Comparison of ENCODE assay signal across 10 mouse cellular contexts in genomic region chr10:76643446-76643845, GRCm38 (mm10). TPM values are rescaled to one million over a fixed set of nuclear protein-coding genes. Genes with fewer than 3 reads are reported as not detected.
DNase-seq lines count a peak whose midpoint lies in the region; ATAC-seq lines count a peak whose summit lies in the region.
"Had no signal": no experiment of that assay in that cellular context is flagged by ENCODE, and none has a peak within 500 bp of the region (broad histone marks: within the 10 kb centered on the region; RNA-seq: fewer than 3 reads in every experiment).

No protein-coding gene starts in this region.

- no peak overlapping the region for H3K4me3 ChIP-seq in brown adipose tissue, adult 24 weeks (ENCODE audit: insufficient read depth, low read depth, low read length)
- H3K4me3 ChIP-seq in embryonic facial prominence, embryonic 13.5 days = no peak overlapping the region
- no peak overlapping the region for H3K4me3 ChIP-seq in limb, embryonic 12.5 days (replicated peaks)
- no peak overlapping the region for H3K4me3 ChIP-seq in hindbrain, embryonic 14.5 days (replicated peaks; ENCODE audit: low read length)
- H3K4me3 ChIP-seq: erythroblast, embryonic 14.5 days; hindbrain, embryonic 15.5 days had no signal

- peak; percentile 28 for DNase-seq in kidney, postnatal 14 days
- no peak for DNase-seq in kidney, postnatal 36 days
- DNase-seq in hindbrain, embryonic 14.5 days (ENCODE audit: low spot score) = no peak
- DNase-seq in layer of hippocampus, adult 9-10 months (ENCODE audit: low spot score) = no peak
- DNase-seq: cerebellum, postnatal 10 days had no signal

- H3K9me3 ChIP-seq in embryonic facial prominence, embryonic 13.5 days = no peaks in the 10 kb centered on the region
- no peaks in the 10 kb centered on the region for H3K9me3 ChIP-seq in limb, embryonic 12.5 days
- H3K9me3 ChIP-seq in hindbrain, embryonic 14.5 days (ENCODE audit: control insufficient read depth, low read length) = no peaks in the 10 kb centered on the region
- H3K9me3 ChIP-seq: hindbrain, embryonic 15.5 days had no signal

- H3K4me1 ChIP-seq in brown adipose tissue, adult 24 weeks (ENCODE audit: control insufficient read depth, insufficient read depth, insufficient read length, low read length) = peaks cover 16% of the 10 kb centered on the region
- H3K4me1 ChIP-seq in embryonic facial prominence, embryonic 13.5 days = peaks cover 26% of the 10 kb centered on the region
- H3K4me1 ChIP-seq in limb, embryonic 12.5 days (replicated peaks) = peaks cover 11% of the 10 kb centered on the region
- no peaks in the 10 kb centered on the region for H3K4me1 ChIP-seq in hindbrain, embryonic 14.5 days (replicated peaks; ENCODE audit: control insufficient read depth, insufficient read depth, low read length)
- H3K4me1 ChIP-seq: hindbrain, embryonic 15.5 days had no signal

- no peak for ATAC-seq in embryonic facial prominence, embryonic 13.5 days (ENCODE audit: insufficient number of reproducible peaks, insufficient read depth, low FRiP score, low TSS enrichment, low read depth)
- ATAC-seq in limb, embryonic 12.5 days (ENCODE audit: insufficient number of reproducible peaks, insufficient read depth, low FRiP score, low TSS enrichment, low read depth) = no peak; the same call in 1 of the 2 replicates
- ATAC-seq in hindbrain, embryonic 14.5 days (ENCODE audit: low FRiP score) = no peak

- H3K36me3 ChIP-seq in embryonic facial prominence, embryonic 13.5 days = no peaks in the 10 kb centered on the region
- H3K36me3 ChIP-seq in limb, embryonic 12.5 days = no peaks in the 10 kb centered on the region
- H3K36me3 ChIP-seq in hindbrain, embryonic 14.5 days (replicated peaks; ENCODE audit: control insufficient read depth, insufficient read depth) = no peaks in the 10 kb centered on the region
- H3K36me3 ChIP-seq: hindbrain, embryonic 15.5 days had no signal

- no peak overlapping the region for H3K4me2 ChIP-seq in embryonic facial prominence, embryonic 13.5 days
- H3K4me2 ChIP-seq in limb, embryonic 12.5 days = no peak overlapping the region
- H3K4me2 ChIP-seq in hindbrain, embryonic 14.5 days (replicated peaks) = no peak overlapping the region
- H3K4me2 ChIP-seq: hindbrain, embryonic 15.5 days had no signal

- 76% methylated on average over 9 of the region's 9 CpGs for WGBS in embryonic facial prominence, embryonic 13.5 days
- 82% methylated on average over 9 of the region's 9 CpGs for WGBS in limb, embryonic 12.5 days
- 77% methylated on average over 9 of the region's 9 CpGs for WGBS in hindbrain, embryonic 14.5 days

- H3K9ac ChIP-seq in embryonic facial prominence, embryonic 13.5 days = 0 out of 2 replicates have a peak overlapping the region, but pooled peaks have one; percentile 33
- no peak overlapping the region for H3K9ac ChIP-seq in limb, embryonic 12.5 days (replicated peaks)
- no peak overlapping the region for H3K9ac ChIP-seq in hindbrain, embryonic 14.5 days
- H3K9ac ChIP-seq: hindbrain, embryonic 15.5 days had no signal

- no peaks in the 10 kb centered on the region for H3K27me3 ChIP-seq in embryonic facial prominence, embryonic 13.5 days
- H3K27me3 ChIP-seq in limb, embryonic 12.5 days = no peaks in the 10 kb centered on the region
- H3K27me3 ChIP-seq in hindbrain, embryonic 14.5 days (ENCODE audit: control insufficient read depth, insufficient read depth, low read length) = no peaks in the 10 kb centered on the region
- H3K27me3 ChIP-seq: hindbrain, embryonic 15.5 days had no signal

- H3K27ac ChIP-seq in brown adipose tissue, adult 24 weeks (replicated peaks; ENCODE audit: low read depth, low read length) = peak overlapping the region; percentile 54
- H3K27ac ChIP-seq in embryonic facial prominence, embryonic 13.5 days = peak overlapping the region; percentile 92
- peak overlapping the region; percentile 85 for H3K27ac ChIP-seq in limb, embryonic 12.5 days
- no peak overlapping the region for H3K27ac ChIP-seq in hindbrain, embryonic 14.5 days
- H3K27ac ChIP-seq: hindbrain, embryonic 15.5 days had no signal

RNA-seq across cellular contexts. Expression of gene Col6a2, which starts 20.0 kb away (rescaled TPM):
- 34.7 and 42.3 TPM in 2 replicates for polyA plus RNA-seq in brown adipose tissue, adult 24 weeks (2012; ENCODE audit: insufficient read depth, insufficient read length, missing spikeins)
- polyA plus RNA-seq in embryonic facial prominence, embryonic 13.5 days (2015; fragmentation: Nextera tagmentation; extraction: Ambion mirVana) = 173 and 181 TPM in 2 replicates
- 47.6 and 54.7 TPM in 2 replicates for polyA plus RNA-seq in limb, embryonic 12.5 days (2016; fragmentation: Nextera tagmentation; extraction: Ambion mirVana)
- polyA plus RNA-seq in hindbrain, embryonic 14.5 days (2014; fragmentation: Nextera tagmentation; extraction: Ambion mirVana) = 15.7 and 19.9 TPM in 2 replicates
- polyA plus RNA-seq: erythroblast, embryonic 14.5 days had no signal
